Mouse (Mus musculus): ENCODE measurements around the gene Mrm2.

Mrm2 gene

DNA sequence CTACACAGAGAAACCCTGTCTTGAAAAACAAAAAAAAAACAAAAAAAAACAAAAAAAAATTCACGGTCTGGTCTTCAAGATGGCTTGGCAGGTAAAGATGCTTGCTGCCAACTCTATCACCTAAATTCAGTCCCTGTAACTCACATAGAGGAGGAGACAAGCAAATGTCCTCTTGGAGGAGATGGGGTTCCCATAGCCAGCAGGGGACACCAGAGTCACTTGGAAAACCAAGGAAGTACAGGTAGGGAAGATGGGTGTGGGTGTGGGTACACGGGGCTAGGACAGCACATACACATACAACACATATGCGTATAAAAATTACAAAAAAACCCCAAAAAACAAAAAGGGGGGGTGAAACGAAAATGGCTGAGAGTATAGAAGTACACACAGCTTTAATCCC is 11.2 kb upstream of the Mrm2 start:
- DNase-seq: no peak

DNA sequence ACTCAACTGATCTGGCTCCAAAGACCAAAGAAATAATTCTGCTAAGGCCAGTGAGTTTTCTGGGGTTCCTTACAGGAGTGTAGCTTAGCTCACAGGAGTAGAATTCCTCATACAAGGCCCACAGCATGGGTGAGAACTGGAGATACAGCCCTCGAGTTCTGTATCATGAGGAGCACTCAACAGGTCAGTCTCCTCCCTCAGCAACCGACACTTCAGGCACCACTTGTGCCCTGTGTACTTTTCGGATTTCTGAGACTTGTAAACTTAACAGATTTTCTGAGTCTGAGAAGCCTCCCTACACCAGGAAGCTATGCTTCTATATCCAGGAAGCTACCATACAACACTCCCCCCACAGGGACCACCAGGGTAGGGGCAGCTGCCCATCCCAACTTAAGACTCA is 8.1 kb upstream of the Mrm2 start:
- no peak for DNase-seq

GRCm38 (mm10) chr5:140338779-140339178 is 7.1 kb upstream of the Mrm2 start:
- DNase-seq: no peak

DNA sequence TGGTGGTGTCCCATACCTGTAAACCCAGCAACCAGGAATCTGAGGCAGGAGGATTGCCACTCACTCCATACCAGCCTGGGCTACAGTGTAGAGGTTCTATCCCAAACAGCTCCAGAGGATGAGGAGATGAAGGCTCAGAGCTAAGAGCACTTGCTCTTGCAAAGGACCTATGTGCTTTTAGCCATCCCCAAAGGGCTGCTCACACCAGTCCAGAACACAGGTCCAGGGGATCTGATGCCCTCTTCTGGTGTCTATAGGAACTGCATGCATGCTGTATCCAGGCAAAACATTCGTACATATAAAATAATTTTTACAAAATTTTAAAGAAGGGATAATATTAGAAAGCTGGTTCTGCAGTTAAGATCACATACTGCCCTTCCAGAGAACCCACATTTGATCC is 5.0 kb upstream of the Mrm2 start:
- peak in 1 of 2 experiments; percentile 21 for DNase-seq

GRCm38 (mm10) chr5:140333631-140334030 is 1.9 kb upstream of the Mrm2 start:
- peak in 1 of 2 experiments; percentile 24 for DNase-seq

DNA sequence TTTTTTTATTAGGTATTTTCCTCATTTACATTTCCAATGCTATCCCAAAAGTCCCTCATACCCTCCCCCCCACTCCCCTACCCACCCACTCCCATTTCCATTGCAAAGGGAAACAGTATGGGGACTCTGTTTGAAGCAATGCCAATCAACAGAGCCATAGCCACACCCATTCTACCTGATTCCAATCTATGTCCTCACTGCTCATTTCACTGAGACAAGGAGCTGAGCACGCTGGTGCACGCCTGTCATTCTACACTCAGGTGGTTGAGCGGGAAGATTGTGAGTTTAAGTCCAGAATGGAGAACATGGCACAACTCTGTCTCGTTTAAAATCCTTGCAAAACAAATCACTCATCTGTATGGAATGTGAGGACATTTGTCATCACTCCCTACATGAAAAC is 821 bp upstream of the Mrm2 start:
- no peak for DNase-seq

- DNase-seq: no peak
Measured at GRCm38 (mm10) chr5:140324058-140324457, 7.6 kb downstream of the Mrm2 start.

GRCm38 (mm10) chr5:140321756-140322575 is 9.7 kb downstream of the Mrm2 start:
- DNase-seq: no peak

GRCm38 (mm10) chr5:140321042-140321755 is 10.5 kb downstream of the Mrm2 start, which contains the start of the genes Mad1l1 and Nudt1:
Gene Mad1l1 (minus strand): TSS chr5:140321552.
Gene Nudt1 (plus strand): TSS chr5:140321656.
- DNase-seq: peak; percentile 90 to 91

- no peak for DNase-seq
Measured at GRCm38 (mm10) chr5:140316716-140317115, 15.0 kb downstream of the Mrm2 start.

GRCm38 (mm10) chr5:140307602-140308001 is 24.1 kb downstream of the Mrm2 start:
- no peak for DNase-seq

GRCm38 (mm10) chr5:140306016-140306415 is 25.7 kb downstream of the Mrm2 start:
- no peak for DNase-seq

DNA sequence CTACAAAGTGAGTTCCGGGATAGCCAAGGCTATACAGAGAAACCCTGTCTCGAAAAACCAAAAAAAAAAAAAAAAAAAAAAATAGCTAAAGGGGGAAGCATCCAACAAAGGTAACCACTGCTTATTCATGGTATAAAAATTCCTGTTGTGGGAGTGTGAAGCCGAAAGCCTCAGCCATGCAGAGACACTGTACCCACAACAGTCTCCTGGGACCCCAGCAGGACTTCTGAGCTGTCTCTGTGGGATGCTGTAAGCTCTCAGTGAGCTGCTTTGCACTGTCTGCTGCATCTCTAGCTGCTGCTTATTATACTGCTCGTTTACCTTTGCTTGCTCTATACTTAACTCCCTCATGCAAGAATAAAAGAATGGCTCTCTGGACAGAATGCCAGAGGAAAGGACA is 33.4 kb downstream of the Mrm2 start:
- DNase-seq: no peak

DNA sequence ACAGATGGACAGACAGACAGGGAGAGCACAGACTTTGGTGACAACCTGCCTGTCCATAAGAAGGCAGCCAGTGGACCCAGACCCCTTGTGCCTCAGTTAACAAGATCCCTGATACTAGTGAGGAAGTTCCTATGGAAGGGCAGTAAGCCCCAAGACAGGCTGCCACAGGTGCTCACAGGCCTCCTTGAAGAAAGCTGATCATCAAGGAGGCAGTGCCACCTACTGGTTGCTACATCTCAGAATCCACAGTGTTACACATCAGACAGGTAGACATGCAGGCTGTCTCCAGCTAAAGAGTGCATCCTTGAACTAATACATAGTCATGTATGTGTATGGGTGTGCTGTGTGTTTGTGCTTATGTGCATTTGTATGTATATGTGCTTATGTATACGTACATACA is 39.5 kb downstream of the Mrm2 start:
- DNase-seq: peak; percentile 13 to 54

DNA sequence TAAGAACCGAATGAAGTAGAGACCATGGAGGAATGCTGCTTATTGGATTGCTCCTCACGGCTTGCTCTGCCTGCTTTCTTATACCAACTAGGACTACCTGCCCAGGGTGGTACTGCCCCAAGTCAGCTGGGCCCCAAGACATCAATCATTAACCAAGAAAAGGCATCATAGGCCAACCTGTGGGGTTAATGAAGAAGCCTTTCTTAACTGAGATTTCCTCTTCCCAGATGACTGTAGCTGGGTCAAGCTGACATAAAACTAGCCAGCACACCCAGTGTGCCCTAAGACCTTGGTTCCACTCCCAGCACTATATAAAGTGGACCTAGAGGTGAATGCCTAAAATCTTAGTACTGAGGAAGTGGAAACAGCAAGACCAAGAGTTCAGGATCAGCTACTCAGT is 42.5 kb downstream of the Mrm2 start:
- DNase-seq: no peak

DNA sequence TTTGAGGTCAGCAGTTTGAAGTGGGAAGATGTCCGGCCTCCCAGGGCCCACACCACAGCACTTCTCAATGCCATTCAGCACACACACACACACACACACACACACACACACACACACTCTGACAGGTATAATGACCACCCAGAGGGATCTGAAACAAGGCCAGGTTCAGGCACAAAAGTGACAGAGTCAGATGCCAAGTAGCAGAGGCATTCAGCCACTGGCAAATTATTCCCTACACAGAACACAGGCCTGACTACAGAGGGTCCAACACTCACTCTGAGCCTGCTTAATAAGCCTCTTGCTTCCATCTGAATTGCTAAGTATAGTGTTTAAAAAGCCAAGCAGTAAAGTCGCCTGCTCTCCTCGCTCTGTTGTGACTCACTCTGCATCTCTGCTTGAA is 43.4 kb downstream of the Mrm2 start:
- DNase-seq: no peak

GRCm38 (mm10) chr5:140284761-140285160 is 46.9 kb downstream of the Mrm2 start:
- DNase-seq: no peak

- DNase-seq: no peak
Measured at GRCm38 (mm10) chr5:140284011-140284410, 47.7 kb downstream of the Mrm2 start.

- DNase-seq: no peak
Measured at GRCm38 (mm10) chr5:140282900-140283299, 48.8 kb downstream of the Mrm2 start.

- DNase-seq: no peak
Measured at GRCm38 (mm10) chr5:140282376-140282775, 49.3 kb downstream of the Mrm2 start.

DNA sequence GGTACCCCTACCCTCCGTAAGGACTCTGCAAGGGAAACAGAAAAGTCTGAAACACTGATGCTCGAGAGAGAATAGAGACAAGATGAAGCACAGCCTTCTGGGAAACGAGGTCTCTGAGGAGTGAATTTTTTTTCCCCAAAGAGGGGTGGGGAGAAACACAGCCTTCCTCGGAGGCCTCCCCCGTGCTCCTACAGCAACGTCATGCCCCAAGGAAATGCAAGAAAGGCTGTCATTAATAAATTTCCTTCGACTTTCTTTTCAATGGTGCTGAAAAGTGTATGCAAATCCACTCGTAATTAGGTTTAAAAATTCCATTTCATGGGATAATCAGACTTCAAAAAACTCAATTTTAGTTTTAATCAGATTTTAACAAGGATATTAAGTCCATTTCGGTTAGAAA is 51.5 kb downstream of the Mrm2 start:
- DNase-seq: no peak

Measured in spleen, adult 18-20 months (tissue).